Mouse (Mus musculus) T-helper 2 cell (primary cell): ENCODE results near the gene Fam166a.

Source experiments
- in situ Hi-C: fragments of 300-600 bp; cut with MboI, MseI; formaldehyde crosslinking; loops from one replicate; pipeline ENCODE4 v1.15.1; 2025; ENCODE audit warnings: high pct_unique_total_duplicates

Fam166a gene

DNA sequence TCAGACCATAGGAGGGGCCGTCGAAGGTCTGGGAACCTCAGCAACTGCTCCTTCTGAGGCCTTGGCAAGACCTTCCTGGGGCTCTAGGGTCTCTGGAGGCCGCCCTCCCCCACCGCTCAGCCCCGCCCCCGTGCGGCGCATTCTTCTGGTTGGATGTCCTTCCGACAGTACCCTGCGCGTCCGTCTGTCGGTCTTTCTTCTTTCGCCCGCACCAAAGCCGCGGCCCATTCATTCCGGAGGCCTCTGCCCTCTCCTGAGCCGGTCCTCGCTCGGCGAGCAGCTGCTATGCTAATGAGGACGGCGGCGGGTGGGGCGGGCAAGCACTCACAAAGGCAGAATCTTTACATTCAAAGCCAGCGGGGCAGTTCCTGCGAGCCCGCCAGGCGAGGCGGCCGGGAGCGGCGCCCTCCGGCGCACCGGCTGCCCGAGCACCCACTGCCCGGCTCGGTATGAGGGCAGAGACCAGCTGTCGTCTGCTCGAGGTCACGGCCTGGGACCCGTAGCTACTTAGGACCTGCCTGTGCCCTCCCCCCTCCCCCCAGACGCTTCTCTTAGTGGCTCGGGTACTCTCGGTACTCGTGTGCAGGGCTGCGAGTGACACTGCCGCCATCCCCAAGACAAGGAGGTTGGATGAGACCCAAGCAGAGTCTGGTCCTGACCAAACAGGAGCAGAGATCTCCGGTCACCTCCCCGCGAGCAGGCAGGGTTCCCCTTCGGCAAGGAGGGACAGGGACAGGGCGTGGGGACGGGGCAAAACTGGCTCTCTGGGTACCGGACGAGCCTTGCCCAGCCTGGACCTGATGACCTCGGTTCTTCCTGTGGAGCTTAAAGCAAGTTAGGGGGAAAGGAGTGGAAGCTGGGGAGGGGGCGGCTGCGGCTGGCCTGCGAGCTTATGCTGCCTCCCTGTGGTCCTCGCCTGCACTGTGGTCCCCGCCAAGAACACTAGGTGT, 32.6 kb upstream of the Fam166a start:
- in situ Hi-C loops = no loop called here

DNA sequence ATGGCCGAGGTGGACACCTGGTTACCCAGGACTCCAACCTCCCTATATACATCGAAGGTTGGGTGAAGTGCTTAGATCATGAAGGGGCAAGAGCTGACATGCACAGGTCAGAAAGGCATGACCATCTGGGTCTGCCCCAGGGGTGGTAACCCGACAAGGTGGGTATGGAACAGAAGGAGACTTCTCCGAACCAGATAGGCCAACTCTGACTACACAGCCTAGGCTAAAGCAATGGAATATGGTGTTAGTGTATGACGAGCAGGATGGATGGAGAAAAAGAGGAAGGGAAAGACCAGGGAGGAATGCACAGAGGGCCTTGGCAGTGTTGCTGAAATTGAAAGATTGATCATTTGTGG, 32.0 kb upstream of the Fam166a start:
- in situ Hi-C loops = no loop called here

DNA sequence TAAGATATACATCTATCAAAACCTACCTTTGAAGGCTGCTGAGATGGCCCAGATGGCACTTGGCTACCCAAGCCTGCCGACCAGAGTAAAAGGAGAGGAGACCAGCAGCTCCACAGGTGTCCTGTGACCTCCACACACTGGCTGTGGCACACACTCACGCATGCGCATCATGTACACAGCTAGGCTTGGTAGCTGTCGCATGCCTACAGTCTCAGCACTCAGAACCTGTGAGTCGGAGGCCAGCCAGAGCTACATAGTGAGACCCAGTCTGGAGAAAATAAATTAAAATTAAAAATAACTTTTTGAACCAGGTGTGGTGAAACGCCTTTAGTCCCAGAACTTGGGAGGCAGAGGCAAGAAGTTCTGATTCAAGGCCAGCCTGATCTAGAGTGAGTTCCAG, 30.7 kb upstream of the Fam166a start:
- in situ Hi-C loops = no loop called here

DNA sequence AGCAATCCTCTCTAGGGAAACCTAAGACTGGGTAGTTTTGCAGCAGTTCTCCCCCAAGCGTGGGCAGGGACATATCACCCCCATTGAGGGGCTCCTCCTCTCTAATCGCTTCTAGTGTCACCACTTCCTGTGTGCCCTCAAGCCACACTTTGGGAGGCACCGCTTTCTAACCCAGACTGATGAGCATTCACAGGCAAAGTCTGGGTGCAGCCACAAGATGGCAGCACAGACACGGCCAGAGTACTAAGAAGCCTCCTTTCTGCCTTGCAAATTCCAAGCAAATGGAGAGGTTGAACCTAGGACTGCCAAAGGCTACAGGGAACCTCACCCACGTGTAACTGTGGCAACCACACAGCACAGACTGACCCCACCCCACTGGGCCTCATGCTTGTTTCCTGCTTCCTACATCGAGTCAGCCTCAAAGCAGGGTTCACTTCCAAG, 25.2 kb upstream of the Fam166a start:
- in situ Hi-C loops = loop anchor here (5.0 kb wide), 1 partner anchor 34 kb away; no protein-coding TSS in a partner anchor

DNA sequence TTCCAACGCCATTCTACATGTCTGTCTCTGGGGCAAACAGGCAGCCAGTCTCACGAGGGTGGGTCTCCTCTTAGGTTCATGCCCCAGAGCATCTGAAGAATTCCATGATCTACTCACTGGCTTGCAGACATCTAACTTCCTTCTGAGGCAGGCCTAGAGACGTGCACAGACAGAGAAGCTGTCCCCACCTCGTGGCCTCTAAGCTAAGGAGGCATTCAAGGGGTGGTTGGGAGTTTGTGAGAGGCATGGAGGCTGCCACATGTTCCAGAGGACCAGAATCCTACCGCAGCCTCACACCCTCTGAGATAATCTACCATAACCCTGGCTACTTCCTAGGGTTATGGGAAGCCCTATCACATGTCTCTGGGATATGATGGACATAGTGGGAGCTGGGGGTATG, 24.5 kb upstream of the Fam166a start:
- in situ Hi-C loops = loop anchor here (5.0 kb wide), 1 partner anchor 33 kb away; no protein-coding TSS in a partner anchor

DNA sequence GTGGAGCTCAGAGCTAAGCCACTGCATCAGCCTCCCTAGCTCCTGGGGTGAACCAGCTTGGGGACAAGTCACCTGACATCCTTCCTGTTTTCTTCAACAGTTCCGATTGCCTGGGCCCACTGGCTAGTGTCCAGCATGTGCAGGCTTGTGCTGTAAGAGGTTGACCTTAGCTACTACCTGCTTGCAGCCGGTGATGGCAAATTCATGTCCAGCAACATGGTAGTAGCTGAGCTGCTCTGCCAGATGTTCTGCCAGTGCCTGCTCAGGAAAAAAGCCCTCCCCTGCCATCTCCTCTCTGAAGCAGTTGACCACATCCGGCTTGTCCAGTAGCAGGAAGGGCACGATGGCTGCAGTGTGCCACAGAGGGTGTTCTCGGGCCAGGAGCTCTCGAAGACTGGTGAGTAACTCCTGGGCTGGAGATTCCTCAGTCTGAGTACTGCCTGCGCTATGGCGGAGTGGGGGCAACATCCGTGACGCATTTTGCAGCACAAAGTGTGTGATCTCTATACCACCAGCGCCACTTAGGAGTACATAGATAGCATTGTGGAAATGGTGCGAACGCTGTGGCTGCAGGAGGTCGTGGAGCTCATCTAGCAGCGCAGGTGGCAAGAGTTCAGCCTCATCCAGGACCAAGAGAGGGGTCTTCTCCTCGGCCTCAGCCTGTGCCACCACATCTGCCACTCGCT, 23.9 kb upstream of the Fam166a start:
- in situ Hi-C loops = loop anchor here (5.0 kb wide), 1 partner anchor 33 kb away; no protein-coding TSS in a partner anchor

DNA sequence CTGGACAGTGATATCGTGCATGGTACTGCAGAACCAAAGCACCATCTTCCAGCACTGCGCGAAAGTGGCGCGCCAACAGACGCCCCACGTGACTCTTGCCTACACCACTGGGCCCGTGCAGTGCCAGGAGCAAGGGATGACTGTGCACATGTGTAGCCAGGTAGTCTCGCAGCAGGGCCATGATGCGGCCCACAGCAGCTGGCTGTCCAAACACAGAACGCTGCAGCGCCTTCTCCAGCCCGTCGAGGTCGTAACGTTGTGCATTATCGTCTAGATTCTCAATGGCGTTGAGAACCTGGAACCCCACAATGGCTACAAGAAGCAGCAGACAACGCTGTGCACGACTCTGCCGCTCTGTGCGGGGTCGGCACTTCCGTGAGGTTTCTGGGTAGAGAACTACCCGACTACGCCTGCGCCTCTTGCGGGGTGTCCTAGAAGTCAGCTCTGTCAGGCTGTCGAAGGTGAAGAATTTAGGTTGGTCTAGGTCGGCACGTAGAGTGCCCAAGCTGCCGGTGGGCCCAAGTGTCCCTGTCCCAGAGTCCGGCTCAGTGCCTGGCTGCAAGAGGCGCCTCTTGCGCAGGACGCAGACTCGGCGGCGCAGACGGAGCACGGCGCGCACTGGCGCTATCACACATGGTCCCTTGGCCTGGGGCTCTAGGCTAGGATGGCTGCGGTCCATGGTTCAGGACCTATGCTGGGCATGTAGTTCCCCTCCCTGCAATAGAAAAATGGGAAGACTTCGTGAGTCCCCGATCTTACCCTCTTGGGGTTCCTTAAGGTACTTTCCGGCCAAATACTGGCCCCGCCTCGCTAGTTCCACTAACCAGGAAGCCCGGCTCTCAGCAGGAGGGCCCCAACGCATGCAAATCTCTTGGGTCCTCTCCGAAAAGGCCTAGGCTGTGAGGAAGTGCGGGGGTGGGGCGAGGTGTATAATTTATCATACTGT, 23.1 kb upstream of the Fam166a start:
- in situ Hi-C loops = no loop called here

DNA sequence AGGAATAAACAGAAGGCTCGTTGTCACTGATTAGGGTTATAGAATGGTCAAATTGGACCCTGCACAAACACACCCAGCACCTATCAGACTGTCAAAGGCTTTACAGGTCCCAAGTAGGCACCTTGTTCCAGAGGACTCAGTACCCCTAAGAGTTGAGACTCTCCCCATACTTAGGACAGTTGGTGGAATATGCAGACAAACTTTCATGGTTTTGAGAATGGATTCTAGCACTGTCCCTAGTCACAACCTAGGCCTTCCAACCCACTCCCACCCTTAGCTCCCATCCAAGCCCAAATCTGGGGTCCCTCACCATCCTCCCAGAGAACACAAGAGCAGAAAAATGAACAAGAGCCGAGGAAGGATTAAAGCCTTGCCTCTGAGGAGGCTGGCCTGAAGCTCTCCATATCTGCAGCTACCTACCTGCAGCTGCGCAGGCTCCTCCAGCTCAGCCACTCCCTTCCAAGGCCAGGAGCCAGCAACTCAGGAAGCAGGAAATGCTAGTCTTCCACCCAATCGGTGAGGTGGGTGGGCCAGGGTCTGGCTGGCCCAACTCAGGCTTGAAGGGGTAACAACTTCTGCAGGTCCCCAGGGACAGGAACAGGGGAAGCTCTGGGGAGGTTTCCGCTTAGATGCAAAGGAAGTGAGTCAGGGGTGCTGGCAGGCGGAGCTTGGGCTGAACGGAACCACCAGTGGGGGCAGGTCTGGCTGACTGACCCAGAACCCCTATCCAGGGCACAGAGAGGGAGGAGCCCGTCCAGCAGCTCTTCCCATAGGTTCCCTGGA, 22.2 kb upstream of the Fam166a start, which contains the start of gene Tor4a:
Gene Tor4a, minus strand, starts transcription at position 715 of the 783 bp plus-strand sequence.
- in situ Hi-C loops = no loop called here

DNA sequence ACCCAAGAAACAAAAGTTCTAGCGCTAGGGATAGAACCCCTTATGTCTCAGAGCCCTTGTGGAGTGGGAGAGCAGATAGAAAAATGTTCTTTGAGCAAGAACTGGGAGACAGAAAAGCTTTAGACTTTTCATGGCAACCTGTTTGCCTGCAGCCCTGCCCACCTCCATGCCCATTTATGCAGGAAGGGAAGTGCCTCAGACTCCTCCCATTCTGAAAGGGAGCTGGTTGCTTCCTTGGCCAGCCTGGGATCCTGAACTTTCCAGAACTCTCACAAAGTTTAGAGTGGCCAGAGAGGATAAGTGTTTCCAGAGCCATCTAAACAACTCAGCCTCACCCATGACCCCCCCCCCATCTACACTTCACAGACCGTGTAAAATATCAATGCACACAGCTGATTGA, 21.4 kb upstream of the Fam166a start:
- in situ Hi-C loops = no loop called here

DNA sequence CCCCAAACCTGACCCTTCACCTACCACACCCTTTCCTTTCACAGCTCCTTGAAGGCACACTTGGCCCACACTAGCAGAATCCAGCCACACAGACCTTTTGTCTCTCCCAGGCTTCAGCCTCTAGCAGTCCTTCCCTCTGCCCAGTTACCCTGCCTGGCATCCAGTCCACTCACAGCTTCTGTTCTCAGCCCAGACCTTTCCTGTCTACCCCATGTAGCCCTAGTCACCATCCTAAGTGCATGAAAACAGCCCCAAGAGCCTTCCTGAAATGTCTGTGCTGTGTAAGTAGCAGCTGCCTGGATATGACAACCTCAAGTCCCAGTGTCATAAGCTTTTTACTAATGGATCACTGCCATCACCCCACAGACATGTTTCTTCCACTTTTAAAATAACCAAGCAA, 20.6 kb upstream of the Fam166a start:
- in situ Hi-C loops = no loop called here

DNA sequence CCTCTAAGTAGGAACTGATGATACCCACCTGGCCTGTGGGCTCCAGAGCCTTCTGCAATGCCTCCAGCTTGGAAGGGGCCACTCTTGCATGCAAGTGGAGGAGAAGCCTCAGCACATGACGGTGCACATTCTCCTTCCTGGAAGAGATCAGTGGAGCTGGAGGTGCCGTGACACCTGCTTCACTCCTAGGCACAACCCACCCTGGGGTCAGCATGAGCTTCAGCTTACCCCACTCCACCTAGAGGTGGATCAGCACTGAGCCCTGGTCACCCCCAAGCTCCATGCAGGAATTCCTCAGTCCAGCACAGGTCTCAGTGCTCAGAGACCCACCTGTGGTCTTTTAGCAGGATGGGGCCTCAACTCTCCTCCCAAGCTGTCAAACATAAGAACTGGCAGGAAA, 17.9 kb upstream of the Fam166a start:
- in situ Hi-C loops = no loop called here

DNA sequence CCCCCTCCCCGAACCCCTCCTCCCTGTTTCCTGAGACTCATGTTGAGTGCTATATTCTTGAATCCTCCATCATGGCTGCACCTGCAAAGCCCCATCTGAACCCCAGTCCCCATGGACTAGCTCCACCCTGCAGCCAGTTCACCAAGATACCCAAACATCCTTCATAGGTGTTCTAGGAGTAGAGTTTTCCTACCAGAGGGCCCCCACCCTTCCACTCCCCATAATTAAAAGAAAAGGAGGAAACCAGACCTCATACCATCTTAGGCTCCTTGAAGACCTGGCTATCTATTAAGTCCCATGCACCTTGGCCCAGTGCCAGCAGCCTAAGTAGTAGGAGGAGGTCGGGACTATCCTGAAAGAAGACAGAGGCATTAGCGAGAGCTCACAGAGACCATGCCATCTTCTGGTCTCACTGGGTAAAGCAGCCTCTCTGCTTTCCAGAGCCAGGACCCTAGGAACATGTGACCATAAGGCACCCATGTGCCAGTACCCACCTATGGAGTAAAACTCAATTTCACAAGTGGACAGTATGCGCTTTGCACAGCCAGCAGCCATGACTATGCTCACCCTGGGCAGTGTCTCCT, 14.8 kb upstream of the Fam166a start:
- in situ Hi-C loops = no loop called here

DNA sequence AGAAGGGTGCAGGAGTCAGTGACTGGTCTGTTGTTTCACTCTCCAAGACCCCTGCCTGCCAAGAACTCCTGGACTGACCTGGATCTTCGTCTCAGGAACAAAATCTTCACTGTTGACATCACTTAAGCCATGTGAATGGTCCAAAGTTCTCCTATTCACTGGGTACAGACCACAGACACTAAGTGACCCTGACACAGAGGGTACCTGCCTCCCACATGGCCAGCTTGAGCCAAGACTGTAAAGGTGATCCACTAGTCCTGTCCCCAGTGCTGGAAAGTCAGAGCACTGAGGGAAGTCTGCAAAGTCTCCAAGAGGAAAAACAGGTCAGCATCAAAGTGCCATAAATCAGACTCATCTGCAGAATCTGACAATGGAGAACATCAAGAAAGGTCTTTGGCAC, 11.0 kb upstream of the Fam166a start:
- in situ Hi-C loops = no loop called here

DNA sequence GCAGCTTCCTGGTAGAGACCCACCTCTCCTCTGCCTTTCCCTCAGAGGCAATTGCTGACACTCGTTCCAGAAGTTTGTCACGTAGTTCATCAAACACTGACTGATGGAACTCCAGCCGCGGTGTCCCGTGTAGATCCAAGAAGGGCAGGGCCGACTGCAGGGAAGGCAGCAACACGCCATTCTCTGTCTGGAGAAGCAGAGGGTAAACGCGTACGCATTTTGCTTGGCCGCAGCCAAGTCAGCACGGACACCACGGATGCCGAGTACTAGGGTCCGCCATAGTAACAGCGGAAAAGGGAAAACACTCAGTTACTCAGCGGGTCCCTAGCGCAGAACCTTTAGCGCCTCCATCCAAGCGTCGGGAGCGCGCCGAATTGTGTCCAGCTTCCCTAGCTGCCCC, 7.9 kb upstream of the Fam166a start:
- in situ Hi-C loops = no loop called here

DNA sequence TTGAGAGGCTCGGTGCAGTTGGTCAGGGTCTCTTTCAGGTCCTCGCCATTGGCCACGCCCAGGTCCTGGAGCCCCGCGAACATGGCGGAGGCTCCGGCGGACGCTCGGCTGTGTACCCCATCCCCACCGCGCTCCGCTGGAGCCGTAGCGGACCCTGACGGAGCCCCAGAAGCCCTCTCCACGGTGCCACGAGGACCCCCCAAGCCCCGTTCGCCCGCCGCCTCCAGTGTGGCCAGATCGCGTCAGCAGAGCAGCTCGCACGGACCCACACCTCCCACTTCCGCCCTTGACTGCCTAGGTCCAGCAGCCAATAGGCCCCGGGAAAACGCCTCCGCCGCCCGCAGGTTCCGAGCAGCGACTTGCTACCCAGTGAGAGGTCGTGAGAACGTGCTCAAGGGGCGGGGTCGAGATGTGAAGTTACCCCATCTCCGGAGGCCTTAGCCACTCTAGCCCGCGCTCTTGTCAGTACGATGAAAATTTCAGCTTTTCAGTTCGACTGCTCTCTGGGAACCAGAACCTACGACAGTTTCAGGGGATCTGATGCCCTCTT, 7.3 kb upstream of the Fam166a start, which contains the start of gene Nelfb:
Gene Nelfb, minus strand, starts transcription at position 369 of the 550 bp plus-strand sequence.
- in situ Hi-C loops = no loop called here

DNA sequence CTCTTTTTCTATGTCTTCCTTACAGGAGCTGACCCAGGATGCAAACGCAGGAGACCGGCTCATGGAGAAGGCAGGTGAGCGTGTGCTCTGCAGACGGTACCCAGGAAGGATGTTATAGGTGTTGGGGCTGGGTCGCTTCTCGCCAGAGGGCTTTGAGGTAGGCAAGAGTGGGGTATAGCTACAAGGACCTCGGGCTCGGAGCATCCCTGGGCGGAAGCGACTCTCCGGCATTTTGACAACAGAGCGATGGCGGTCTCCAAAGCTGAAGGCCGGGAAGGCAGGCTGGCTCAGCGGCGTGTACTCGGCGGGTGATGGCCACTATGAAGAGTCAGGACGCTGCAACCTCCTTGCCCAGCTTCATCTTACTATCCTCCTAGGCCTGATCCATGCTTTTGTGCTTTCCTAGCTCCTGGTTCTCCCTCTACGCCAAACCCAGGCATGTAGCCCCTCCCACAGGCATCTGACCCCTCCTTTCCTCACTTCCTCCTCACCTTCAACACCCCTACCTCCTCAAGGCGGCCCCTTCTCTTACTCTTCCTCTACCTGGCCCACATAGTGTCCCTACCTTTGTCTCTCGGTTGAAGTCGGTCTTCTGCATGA, 5.2 kb upstream of the Fam166a start:
- in situ Hi-C loops = no loop called here

DNA sequence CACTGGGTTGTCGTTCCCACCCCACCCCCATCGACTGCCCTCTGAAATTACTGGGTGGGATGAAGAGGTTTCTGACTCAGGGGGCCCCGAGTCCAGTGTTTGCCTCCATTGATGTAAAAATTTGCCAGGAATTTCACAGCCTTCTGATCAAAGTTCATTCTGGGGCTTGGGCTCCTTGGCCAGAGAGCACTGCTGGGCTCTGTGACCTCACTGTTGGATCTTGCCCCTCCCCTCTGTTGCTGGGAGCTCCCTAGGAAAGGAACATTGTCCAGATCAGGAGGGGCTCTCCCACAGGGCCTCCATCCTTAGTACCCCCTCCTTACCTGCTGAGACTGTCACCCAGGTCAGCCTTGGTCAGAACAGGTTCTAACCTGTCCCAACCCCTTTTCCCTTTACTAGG, 4.1 kb upstream of the Fam166a start, which contains the start of gene Stpg3:
Gene Stpg3, minus strand, starts transcription at position 194 of the 400 bp plus-strand sequence.
- in situ Hi-C loops = no loop called here

DNA sequence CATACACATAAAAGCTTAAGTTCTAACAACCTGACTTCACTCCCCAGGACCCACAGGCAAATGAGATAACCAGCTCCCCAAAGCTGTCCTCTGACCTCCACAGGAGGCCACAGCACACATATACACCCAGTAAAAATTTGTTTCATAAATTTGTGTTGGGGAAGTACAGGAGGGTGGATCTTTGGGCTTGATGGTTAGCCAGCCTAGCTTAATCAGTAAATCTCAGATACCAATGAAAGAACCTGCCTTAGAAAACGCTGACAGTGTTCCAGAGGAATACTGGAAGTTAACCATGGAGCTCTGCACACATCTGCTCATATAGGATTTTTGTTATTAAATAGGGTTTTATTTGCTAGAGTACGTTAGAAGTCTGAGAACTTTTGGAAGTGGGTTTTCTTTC, 879 bp upstream of the Fam166a start:
- in situ Hi-C loops = no loop called here

DNA sequence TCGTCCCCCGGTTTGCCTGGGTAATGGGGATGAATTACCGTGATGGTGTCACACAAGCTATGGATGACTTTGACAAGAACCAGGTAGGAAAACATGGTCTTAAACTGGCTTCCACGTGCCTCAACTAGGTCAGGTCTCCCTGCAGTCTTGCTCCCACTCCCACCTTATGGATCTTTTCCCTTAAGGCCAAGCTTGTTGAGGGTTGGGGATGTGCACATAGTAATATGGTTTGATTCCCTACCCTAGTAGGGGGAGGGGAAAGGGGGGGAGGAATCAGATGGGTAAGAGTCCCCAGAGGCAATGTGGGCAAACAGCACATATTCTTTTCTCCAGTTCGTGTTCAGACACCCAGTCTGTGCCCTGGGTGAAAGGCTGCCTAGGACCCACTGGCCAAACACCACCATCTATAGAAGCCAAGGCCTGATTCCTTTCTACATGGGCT, 2.8 kb downstream of the Fam166a start:
- in situ Hi-C loops = no loop called here
